Mouse (Mus musculus) cerebellum, adult 18-20 months (tissue): ENCODE measurements around the gene Adarb1.
"Not testable (repeated sequence)": the region's sequence is repeated elsewhere in the genome, so short reads cannot be mapped to it uniquely, and the experiment has no call there.

Experiments
- DNase-seq, 2 experiments: peaks; one replicate each; pipeline ENCODE4 v3.0.0; 2021

Adarb1 gene

DNA sequence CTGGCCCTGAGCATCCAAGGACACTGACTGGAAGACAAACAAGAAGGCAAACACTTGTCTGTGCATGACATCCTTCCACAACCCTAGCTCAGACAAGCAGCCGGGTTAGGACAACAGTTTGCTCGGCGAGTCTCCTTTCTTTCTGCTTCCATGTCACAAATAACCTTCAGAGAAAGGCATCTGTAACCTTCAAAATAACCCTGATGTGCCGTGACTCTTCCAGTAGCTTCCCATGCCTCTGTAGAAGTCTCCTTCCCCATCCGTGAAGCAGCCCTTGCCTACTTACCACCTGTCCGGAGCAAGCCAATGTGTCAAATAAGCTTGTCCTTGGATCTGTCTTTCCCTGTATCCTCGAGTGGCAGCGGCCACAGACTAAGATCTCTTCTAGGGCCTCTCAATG, 112.3 kb downstream of the Adarb1 start:
- DNase-seq, result no peak

GRCm38 (mm10) chr10:77304840-77305533, 113.1 kb downstream of the Adarb1 start:
- DNase-seq, result no peak

DNA sequence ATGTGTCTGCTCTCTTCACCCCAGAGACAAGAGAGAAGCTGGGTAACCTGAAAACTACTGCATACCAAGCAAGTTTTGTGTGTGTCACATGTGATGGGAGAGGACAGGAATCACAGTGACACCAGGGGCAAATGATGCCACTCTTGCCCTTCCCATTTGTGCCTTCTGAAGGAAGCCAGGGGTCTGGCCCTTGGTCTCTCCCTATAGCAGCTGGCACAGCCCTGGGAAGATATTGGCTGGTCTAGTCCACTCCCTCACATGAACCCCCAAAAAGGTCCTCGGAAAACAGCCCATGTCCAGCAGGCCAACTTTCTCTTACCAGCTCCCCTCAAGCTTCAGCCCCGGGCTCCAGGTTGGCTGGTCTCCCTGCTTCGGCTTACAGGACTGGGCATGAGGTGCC, 113.7 kb downstream of the Adarb1 start:
- DNase-seq, result no peak

DNA sequence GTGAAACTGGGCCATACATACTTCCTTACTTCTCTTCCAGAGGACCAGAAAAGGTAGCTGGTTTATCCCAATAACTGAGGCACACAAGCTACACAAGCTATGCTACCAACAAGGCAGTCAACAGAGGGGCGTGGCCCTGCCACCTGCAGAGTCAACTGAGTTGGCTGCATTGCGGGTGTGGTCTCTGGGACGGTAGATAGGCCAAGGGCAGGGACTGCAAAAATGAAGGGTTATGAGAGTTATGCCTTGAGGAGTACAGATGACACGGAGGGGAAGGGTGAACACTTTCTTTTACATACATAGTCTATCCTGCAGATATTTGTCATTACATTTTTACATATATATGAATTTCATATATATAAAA, 117.2 kb downstream of the Adarb1 start:
- no peak for DNase-seq

DNA sequence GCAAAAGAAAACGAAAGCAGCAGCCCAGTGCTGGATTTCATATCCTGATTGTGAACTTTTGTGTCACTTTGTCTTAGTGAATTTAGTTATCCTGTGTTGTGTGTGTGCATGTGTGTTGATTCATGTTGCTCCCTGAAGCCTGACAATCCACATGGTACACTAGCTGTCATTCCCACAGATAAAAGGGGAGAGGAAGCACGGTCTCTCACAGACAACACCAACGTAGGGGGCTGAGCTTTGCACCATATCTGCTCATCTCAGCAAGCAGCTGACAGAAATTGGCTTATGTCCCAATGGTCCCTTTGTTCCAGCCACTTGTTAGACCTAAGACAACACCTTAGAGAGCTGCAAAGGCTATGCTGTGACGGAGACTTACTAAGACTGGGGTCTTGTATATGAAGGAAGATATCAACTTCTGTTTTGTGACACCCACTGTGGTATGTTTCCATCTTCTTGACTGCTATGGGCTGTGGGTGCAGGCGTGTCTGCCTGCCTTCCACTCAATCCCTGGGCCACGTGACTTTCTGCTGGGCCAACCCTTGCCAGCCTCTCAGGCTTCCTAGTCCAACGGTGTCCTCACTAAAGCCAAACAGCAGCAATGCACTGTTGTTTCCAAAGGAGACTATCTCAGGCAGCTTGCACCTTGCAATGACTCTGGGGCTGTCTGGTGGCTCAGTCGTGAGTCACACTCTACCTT, 117.7 kb downstream of the Adarb1 start:
- DNase-seq, result no peak

GRCm38 (mm10) chr10:77299194-77299593, 118.9 kb downstream of the Adarb1 start:
- no peak for DNase-seq

GRCm38 (mm10) chr10:77298621-77299020, 119.4 kb downstream of the Adarb1 start:
- DNase-seq, result no peak

DNA sequence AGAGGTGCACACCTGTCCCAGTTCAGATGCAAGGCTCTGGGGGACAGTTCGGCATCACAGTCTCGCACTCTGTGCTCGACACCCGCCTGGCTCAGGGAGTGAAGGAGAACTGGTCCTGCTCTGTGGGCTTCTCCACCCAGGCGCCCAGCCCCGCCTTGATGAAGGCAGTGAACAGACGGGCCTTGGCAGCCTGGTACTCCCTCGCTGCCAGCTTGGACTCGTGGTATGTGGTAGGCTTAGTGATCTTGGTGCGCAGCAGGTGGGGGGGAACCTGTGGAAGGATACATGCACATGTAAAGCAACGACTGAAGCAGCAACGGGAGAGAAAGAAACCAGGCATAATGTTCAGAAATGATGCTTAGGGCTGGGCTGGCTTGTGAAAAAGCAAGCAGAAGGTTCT, 123.4 kb downstream of the Adarb1 start:
- peak; percentile 83 to 90 for DNase-seq

GRCm38 (mm10) chr10:77290624-77291366, 127.3 kb downstream of the Adarb1 start:
- no peak for DNase-seq

GRCm38 (mm10) chr10:77289559-77289958, 128.5 kb downstream of the Adarb1 start:
- DNase-seq, result no peak

DNA sequence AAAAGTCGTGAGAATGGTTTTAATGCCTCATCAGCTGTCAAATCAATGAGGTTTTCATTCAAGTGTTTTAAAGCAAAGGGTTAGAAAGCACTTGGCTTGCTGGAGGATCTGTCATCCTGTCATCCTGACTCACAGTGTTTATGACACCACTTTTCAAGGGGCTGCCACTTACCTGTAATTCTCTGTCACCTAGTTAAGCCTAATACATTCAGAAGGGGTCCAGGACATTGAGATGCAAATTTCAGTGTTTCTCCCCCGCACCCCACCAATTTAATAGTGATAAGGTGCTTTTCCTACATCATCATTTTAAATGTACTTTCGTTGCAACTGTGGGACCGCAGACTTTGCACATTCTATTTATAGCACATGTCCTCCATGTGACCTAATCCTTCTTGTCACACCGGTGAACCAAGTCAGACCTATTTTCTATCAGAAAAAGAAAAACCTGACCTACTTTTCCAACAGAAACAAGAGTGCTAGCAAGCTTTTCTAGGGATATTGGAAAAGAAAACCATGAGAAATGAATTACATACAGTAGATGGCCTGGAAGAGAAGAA, 129.4 kb downstream of the Adarb1 start:
- no peak for DNase-seq

- DNase-seq, result no peak
Measured at GRCm38 (mm10) chr10:77287626-77288025, 130.4 kb downstream of the Adarb1 start.

GRCm38 (mm10) chr10:77284832-77285231, 133.2 kb downstream of the Adarb1 start:
- DNase-seq, result no peak

DNA sequence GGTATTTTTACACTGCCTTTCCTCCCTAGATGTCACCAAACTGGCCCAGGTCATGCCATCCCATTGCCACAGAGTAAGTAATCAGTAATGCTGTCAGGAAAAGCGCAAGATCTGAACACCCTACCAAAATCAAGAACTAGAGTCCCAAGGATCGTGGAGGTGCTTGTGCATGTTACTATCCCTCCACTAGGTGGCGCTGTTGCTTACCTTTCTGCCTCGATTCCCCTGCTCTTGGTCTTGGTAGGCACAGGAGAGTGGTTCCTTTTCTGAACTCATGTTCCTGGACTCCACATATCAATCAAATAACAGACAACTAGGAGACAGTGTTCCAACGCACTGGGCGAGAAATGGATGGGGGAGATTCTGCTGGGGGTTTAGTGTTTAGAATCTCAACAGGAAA, 135.2 kb downstream of the Adarb1 start:
- peak; percentile 80 to 89 for DNase-seq

DNA sequence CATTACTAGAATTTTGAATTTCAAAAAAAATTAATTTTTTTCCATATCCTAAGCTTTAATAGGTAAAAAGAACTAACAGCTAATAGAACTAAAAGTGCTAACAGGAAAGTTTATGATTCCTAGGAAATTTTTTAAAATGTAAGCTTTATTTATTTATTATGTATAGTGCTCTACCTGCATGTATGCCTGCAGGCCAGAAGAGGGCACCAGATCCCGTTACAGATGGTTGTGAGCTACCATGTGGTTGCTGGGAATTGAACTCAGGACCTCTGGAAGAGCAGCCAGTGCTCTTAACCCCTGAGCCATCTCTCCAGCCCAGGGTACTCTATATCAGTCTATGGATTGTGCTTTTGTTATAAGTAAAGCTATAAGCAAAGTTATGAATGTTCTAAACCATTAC, 136.0 kb downstream of the Adarb1 start:
- not testable (repeated sequence) for DNase-seq

GRCm38 (mm10) chr10:77273798-77274197, 144.3 kb downstream of the Adarb1 start:
- no peak for DNase-seq

DNA sequence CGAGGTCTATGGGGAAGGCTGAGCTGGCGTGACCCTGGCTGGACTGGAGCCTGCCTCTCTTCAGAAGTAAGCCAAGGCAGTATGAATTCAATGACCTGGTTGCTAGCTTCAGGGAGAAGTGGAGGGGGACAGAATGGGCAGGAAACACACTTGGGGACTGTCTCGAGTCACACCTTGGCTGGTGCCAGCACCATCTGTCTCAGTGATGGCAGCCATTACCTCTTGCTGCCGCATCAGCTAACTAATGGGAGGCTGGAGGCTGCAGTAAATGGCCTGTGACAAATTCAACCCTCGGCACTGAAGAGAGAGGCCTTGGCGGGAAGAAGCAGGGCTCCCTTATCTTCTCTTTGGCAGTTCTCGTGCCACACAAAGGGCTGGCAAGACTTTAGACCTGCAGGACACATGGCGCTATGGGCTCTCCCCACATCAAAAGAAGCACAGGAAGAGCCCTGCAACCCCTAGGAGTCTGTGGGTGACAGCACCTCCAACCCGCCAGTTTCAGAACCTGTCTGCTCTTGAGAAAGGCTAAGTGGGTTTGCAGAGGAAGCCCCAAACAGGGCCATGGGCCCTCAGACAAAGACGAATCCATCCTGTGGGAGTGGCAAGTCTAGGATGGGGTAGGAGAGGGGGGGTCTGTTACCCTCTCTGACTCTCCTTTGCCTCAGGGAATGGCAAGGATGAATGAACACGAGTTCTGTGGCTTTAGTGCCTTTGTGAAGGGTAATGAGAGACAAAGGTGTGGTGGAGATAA, 144.9 kb downstream of the Adarb1 start:
- DNase-seq, result peak; percentile 84 to 90

DNA sequence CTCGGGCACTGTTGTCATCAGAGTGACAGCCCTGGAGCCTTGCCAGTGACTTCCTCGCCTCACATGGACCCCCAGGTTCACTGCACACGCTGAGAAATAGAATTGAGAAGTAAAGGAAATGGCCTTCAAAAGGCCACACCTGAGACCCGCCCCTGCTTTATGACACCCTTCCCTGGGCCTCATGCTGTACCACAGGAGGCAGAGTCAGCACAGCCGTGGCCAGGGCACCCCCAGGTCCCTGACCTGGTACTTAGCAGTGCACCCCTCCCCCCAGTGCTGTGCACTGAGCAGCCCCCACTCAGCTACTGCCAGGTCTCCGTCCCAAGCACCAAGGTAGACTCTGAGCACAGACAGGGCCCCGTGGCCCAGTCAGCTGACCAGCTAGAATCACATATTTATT, 148.9 kb downstream of the Adarb1 start:
- no peak for DNase-seq

- no peak for DNase-seq
Measured at GRCm38 (mm10) chr10:77267027-77267426, 151.0 kb downstream of the Adarb1 start.

DNA sequence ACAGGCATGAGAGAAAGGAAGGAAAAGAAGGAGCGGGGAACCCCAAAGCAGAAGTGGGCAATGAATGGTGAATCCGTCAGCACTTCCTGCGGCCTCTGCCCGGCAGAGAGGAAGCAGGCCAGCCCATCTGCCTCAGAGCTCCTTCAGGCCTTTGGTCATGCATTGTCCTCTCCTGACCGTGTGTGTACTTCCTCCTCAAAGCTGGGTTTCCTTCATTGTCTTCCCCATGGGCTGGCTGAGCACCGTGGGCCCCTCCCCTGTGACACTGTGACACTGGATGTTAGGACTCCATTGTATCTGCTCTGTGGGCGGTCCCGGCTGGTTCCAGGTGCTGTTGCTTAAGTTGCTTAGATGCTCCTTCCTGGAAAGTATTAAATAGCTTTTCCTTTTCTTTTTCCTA, 151.8 kb downstream of the Adarb1 start:
- no peak for DNase-seq

- DNase-seq, result no peak
Measured at GRCm38 (mm10) chr10:77260166-77260875, 157.7 kb downstream of the Adarb1 start.
